Mouse (Mus musculus) neural tube, embryonic 10.5 days (tissue): ENCODE results near the gene Lhx4.

Source experiments
- DNase-seq: peaks from one replicate; pipeline ENCODE4 v3.0.0-alpha.2; 2017; ENCODE audit warnings: low spot score; ENCODE audit errors: extremely low spot score

The Lhx4 gene

DNA sequence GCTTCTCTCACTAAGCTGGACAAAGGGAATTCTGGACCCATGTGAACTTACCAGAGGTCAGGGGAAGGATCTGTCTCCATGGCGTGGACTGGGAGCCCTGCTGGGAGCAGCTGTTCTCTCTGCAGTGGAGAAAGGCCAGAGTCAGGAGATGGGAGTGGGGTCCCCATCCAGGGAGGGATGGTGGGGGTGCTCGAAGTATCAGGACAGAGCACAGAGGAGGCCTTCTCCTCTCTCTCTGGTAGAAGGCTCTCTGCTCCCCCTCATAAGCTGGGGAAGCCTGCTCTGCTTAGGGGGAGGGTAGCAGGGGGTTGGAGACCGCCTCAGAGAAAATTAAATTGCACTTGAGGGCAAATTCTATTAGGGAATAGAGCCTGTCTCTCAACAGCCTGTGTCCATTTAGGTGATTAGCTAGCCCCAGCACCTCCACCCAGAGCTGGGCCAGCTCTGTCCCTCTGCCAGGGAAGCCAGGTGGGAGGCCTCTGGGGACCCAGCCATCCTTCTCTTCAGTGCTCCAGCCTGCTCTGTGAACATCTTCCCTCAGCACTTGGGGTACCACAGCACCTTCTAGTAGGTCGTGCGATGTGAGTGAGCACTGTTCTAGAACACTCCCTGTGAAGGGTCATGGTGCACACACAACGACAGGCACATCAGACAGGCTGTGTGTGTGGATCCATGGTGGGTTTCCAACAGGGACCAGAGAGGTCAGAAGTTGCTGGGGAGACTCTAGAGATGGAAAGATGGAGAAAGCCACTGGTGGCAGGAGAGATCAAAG is at the start of gene Lhx4:
TSS of gene Lhx4 (minus strand) at position 201 of the 772 bp plus-strand sequence.
- no peak for DNase-seq

DNA sequence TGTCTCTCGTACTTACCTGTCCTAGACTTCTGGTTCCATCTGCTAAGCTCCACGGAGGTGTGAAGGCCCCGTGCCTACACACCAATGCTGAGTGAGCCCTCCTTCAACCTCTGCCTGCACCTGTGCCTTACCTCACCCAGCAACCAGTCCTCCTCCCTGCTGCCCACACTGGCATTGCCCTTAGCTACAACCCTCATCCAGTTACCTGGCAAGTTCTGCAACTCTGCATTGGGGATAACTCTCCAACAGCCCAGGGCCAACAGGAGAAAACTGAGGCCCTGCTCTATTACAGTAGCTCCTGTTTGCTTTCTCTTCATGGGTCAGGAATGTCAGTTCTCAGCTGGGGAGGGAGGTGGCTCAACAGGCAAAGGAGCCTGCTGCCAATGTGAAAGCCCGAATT is 46.5 kb upstream of the Lhx4 start:
- no peak for DNase-seq

DNA sequence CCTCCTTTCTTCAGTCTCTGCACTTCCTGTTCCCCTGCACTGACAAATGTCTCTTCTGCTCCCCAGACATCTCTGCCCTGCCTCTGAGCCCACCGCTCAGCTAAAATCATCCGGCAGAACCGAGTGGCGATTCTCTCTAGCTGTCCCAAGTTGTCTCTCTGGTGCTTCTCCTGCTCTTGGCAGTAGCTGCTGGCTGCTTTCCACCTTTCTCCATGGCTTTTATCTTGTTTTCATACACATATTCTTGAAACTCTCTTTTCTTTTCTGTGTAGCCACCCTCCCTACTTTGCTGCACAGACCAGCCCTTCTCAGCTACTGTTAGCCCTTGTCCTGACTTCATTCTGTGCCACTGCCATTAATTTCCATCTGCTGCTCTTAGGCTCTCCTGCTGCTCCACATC is 45.9 kb upstream of the Lhx4 start:
- DNase-seq = no peak

DNA sequence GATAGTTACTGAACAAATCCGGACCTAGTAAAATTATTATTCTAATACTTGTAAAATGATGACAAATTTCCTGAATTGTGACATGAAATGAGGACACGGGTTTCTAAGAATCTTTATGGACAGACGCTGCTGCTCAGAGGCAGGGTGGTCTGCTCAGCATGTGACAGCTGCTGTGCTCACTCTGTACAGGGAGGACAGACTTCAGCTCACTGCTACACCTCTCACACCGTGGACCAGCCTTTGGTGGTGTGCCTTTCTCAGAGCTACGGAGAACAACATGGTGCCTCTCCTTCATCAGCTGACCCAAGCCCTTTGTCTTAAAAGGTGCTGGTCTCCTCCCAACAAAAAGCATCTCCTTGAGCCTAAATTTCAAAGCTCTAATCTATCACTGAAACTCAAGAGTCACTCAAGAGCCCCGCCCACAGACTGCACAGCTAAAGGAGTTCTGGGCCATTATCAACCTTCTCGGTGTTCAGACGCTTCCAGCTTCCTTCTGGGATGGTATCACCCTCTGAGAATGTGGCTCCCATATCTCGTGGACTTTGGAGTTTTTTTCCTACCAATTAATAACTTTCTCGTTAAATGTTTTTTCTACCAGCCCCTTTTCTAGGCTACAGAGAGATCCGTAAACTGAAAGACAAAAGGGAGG is 45.4 kb upstream of the Lhx4 start:
- no peak for DNase-seq

DNA sequence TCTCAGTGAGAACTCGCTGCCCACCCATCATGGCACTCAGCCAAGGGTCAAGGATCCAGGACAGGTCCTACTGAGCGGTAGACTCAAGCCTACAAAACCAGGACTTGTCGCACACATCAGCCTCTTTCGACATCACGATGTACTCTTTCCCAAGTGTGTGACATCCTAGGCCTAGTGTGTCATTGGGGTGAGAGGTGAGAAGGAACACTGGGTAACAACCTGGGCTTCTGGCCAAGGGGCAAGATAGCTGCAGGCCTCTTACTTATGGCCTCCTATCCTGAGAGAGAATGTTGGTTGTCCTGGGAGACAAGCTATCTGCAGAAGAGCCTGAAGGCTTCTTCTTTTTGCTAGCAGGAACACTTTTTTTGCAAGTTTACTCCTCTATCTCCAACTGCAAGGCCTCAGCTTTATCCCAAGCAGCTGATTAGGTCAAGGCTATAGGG is 44.3 kb upstream of the Lhx4 start:
- no peak for DNase-seq

DNA sequence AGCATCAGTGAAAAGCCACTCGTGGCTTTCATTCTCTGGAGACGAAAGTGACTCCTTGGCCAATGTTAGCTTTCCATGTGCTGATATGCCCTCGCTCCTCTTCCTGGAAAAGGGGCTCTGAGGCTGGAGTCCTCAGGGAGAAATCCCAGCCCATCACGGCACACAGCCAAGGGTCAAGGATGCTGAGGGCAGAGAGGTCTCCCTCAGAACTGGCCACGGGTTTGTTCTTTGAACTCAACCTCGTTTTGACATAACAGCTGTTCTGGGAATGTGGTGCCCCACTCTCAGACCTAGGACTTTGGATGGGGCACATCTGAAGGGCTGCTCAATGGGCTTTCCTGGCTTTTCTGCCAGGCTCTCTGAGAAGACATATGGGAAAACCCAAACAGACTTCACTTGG is 43.4 kb upstream of the Lhx4 start:
- DNase-seq = no peak

DNA sequence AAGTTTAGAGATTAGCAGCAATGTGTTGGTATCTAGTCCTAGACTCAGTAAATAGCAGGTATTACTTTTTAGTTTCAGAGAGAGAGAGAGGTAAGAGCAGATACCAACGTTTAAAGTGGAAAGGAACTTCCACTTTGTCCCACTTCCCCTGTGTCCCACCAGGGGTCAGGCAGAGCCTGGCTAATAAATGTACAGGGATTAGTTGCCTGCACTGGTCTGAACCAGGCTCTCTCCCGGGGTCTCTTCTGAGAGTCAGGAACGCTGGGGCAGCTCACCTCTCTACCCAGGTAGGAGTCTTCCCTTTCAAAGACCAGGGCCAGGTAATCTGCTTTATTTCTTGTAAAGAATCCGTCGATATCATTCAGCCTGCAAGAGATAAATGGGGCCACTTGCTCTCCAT is 40.4 kb upstream of the Lhx4 start:
- no peak for DNase-seq

DNA sequence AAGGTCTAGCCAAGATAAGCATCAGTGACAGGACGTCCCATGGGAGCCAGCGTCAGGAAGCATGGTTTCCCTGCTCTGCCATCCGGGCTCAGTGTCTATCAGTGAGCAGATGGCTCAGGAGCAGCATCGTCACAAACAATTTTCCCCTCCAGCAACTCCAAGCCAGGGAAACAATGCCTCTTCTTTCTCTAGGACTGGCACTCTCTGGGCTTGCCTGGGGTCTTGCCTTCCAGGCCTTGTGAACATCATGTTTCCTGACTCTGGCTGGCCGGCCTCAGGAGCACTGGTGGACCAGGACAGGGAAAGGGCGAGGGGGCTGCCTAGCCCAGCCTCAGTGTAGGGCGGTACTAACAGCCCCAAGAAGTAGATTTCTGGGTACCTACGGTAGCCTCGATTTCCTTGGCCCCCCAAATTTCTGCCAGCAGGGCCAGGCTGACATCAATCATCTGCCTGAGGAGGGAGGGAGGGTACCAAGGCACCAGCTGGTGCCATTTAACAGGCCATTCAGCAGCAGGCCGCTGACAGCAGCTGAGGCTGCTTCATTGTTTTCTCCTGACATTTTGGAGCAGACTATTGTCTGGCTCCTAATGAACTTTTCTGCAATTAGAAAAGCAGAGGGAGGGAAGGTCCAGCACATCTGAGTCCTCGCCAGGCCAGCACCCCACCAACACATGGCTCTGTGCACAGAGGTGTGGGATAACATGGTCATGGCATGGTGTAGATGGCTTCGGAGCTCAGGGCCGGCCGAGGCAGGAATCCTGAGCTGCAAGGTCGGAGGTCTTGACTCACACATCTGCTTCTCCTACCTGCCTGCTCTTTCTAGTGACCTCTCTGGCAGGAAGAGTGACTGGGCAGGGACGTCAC is 38.9 kb upstream of the Lhx4 start:
- DNase-seq = no peak

DNA sequence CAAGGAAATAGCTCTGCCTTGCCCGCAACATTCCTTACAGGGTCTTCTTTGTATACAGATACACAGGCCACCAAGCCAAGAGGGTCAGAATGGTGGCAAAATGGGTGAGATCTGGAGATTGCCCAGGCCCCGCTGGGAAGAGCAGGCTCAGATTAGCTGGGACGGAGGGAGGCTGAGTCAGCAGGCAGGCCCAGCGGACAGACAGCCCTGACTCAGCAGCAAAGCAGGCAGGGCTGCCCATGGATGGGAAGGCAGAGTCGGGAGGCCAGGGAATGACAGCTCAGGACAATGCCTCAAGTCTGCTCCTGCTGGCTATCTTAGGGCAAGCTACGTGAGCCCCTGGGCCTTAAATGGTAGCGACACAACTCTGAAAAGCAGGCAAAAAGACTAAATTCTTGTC is 34.4 kb upstream of the Lhx4 start:
- no peak for DNase-seq

DNA sequence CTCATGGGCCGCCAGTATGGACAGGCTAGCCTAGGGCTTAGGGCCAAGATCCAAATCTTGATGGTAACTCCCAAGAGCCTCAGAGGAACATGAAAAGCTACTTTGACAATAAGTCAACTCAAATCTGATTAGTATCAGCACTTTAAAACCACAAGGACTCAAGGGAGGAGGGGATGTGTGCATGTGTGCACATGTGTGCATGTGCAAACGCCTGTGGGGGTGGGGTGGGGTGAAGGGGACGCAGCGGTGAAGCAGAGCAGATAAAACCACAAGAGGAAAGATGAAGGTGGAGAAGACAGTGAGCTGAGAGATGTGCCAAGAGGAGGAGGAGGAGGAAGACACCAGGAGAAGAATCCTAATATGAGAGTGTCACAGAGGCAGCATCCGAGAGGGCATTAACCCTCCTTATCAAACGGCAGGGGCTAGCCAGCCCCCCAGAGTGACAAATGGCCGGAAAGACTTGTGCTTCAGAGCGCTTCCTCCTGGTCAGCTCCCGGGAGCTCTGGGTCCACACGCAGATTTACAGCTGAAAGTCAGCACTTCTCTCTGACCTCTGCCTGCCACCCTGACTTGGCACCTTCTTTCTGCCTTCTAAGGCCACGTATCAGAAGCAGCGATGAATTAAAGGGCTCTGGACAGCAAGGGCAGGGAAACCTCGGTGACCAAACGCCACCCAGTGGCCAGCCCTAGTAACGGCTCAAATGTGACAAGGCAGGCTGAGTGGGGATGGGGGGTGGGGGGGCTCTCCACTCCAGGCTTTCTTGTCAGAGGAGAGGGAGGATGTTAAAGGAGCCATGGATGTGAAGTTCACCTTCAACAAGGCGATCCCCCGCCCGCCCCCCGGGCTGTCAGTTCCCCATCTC is 33.1 kb upstream of the Lhx4 start:
- peak; percentile 69 for DNase-seq

DNA sequence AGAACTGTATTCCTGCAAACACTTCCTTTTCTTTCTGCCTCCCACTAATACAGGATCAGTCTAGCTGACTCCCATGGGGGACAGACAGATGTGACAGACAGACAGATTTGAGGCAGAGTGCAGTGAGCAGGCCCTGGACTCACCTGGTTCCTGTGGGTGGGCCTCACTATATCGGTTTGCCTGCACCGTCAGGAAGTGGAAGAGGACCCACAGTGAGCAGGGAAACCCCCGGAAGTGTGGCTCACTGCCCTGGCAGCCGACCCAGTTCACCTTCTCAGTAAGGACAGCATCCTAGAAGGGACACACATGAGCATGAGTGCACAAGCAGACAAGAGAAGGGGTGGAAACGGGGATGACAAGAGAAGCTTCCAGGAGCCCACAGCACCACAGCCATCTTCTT is 30.9 kb upstream of the Lhx4 start:
- no peak for DNase-seq

DNA sequence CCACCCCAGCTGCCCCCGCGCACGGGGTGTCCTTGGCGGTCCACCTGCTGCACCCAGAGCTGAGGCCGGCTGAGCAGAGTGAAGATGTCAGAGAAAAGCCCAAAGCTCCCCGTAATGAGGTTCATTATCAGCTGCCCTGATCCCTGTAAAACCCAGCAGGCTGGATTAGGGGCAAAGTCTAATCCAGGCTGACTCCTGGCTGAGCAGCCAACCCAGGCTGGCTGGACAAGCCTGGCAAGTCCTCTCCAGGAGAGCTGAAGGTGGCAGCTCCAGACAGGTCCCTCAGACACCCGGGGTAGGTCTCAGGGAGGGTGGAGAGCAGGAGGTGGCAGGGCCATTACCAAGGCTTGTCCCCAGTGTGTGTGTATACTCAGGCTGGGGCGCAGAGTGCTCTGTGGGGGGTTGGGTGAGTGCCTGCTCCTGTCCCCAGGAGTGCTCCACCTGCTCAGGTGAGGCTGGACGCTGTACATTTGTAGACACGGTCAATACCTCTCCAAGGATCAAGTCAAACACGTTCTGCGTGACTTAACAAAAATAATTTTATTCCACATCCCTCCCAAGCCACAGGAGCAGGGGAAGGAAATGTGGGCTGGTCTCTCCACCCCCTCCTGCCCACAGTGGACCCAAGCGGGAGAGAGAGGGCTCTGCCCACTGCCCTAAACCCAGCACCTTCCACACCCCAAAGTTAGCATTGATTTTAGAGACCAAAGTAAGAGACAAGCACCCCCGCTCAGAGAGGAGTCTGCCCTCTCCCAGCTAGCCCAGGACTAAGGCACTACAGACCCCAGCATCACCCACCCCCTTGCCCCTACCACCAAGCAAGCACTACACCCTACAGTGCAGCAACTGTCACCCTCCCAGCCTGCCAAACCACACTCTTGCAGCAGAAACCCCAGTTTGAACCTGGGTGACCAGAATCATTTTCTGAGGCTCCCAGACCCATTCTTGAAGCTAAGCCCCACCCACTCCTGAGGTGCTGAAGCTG is 26.4 kb upstream of the Lhx4 start:
- no peak for DNase-seq

DNA sequence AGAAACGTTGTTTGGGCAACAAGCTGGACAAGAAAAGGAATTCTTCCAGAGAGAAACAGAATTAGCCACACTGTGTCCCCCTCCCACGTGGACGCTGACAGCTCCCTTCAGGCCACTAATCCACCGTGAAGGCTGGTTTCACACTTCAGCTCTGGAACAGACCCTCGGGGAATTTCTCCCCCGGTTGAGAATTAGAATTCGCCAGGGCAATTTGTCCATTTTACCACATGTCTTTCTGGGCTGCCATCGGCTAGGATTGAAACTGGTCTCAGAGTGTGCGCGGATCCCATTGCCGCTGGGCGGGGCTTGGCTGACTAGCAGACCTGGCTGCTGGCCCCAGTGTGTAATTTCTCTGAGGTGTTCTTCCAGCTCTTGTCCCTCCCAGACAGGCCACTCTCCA is 7.7 kb upstream of the Lhx4 start:
- DNase-seq = peak; percentile 56

DNA sequence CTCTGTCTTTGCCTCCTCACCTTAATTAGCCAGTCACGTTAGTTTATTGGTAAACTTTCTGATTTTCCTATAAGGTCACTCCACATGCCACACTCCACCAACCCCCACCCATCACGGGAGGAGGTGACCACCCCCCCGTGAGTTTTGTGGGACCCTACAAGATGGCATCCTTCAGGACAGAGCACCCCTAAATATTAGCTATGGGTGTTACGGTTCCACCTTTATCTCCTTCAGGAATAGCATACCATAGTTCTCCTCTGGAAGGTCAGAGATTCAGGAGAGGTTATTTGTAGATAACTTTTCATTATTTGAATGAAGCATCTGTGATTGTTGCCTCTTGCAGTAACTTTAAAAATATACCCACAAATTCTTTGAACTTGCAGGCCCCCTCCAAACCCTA is 7.2 kb upstream of the Lhx4 start:
- no peak for DNase-seq

DNA sequence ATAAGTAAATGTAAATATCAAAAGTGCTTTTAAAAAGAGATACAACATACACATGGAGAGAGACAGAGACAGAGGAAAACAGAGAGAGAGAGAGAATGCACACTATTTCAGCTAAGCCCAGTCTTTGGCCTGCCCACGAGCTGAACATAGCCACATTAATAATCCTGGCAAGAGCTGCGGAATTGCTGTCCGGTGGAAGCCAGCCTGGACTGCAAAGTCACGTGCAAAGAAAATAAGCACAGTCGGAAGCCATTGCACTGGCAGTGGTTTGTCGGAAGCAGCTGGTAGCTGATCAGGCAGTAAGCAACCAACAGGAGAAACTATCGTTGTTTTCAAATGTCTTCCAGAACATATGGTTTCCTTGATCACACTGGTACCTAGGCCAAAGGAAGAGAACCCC is 6.1 kb upstream of the Lhx4 start:
- no peak for DNase-seq

DNA sequence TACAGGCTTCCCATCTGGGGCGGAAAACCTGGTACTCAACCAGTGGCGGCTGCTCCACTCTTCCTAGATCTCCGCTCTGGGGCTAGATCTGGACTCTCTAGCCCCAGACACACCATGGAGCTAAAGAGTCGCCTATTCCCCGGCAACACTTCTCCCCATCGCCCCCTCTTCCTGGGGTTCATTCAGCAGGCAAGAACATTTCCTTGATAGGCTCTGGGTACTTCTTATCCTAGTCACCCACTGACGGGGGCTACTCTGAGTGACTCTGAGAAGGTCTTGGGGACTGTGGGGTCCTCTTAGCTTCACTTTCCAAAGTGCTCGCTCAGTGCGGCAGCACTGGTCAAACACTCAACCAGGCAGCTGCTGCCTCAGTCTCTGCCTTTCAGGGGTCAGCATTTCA is 1.9 kb upstream of the Lhx4 start:
- peak; percentile 13 for DNase-seq

DNA sequence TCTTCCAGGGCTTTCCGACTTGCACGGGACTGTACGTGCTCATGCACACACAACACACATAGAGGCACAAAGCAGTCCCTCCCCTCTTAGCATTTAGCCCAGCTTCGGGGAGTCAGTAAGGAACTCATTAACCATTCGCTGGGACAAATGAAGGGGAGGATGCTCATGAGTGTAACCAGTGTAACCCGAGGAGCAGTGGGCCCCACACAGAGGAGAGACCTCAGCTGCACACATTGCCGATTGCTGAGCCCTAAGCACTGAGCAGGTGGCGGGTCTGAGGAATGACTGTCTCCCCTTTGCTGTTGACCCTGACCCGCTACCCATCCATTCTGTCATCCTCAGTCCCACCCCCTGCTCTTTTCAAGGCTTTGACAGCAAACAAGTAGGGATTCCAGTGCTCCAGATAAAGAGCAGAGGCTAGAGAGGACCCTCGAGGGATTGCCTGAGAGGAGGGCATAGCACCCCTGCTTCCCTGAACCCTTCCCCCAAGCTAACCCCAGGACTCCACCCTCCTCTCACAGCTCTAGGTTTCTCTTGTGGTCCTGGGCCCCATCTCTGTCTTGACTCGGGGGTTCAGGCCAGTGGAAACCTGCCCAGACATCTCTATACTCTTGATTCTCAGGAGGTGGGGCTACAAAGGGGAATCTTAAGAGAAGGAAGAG is 836 bp downstream of the Lhx4 start:
- DNase-seq = peak; percentile 55

DNA sequence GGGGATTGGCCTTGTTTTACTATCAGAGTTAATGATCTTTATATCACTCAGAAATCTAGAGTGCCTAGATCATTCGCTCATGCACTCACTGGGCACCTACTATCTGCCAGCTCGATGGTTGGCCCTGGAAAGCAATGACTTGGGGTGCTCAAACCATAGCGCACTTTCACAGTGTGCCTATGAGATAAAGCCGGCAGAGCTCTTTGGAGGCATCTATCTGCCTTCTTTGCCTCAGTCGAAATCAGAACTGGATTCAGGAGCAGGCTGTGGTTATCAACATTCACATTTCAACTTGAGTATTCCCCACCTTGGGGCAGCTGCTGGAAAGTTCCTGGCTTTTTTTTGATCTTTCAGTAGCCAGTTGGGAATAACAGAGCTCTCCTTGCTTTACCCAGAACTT is 3.6 kb downstream of the Lhx4 start:
- DNase-seq = peak; percentile 13

DNA sequence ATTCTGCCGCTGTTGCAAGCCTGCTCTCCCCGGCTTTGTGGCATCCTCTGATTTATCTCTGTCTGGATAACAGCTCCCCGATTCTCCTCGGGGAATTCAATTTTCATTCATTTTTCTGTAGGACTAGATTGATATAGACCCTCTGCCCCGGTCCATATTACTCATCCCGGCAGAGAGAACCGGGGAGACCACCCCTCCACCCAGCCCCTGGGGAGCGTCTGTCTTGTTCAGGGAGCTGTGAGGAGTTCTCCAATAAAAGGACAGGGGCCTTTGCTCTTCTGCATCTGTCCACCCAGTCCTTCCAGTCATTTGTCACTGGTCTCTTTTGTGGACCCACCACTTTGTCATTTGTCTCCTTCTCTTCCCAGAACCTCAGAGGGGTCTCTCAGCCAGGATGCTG is 4.5 kb downstream of the Lhx4 start:
- peak; percentile 26 for DNase-seq
